Mouse (Mus musculus): ENCODE measurements around the gene Setdb1. TPM values are rescaled to one million over a fixed set of nuclear protein-coding genes. Genes with fewer than 3 reads are reported as not detected.

Gene Setdb1
- polyA plus RNA-seq, 1 experiment from 2014 or later, result 63.7 TPM

DNA sequence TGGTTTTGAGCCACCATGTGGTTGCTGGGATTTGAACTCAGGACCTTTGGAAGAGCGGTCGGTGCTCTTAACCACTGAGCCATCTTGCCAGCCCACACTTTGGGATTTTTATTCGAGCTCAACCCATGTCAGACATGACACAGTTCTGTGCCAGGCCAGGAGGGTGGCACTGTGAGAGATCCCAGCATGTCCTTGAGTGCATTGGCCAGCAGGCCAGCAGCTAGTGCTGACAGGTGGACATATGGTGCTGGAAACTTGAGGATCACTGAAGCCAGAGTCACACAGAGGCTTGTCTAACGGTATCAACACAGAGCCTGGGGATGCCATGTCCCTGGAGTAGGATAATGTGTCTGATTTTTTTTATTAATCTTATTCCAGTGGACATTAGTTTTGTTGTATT, 67.6 kb downstream of the Setdb1 start:
- 93% methylated on average over 4 of the region's 4 CpGs for WGBS
- H3K36me3 ChIP-seq, result peaks cover 74% of the 10 kb centered on the region

DNA sequence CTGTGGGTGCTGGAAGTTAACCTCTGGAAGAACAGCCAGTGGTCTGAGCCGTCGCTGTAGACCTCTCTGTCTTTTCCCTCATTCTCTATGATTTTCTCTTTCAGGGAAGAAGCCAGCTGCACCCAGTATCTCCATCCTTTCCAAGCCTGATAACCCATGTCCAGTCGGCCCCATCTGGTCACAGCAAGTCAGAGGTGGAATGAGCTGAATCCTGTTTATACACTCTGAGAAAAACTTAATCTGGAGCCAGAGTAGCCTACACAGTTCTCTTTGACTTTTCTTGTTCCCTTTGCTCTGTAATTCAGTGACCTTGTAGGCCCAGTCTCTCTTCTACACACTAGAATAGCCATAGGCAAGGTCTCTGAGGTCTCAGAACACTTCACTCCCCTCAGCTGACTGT, 69.5 kb downstream of the Setdb1 start:
- Histone ChIP-seq H3K4me1 (replicated peaks) (peaks cover 17% of the 10 kb centered on the region), H3K4me3 (replicated peaks) (no peak overlapping the region), H3K27me3 (no peaks in the 10 kb centered on the region), H3K9ac (replicated peaks) (no peak overlapping the region), H3K36me3 (peaks cover 56% of the 10 kb centered on the region), H3K9me3 (no peaks in the 10 kb centered on the region), H3K27ac (no peak overlapping the region), H3K4me2 (no peak overlapping the region)
- WGBS, result 94% methylated on average over 3 of the region's 3 CpGs
- ATAC-seq (ENCODE audit: insufficient number of reproducible peaks, insufficient read depth, low FRiP score, low TSS enrichment, low read depth), result no peak

More for the DNA sequence above, 67.6 kb downstream of the Setdb1 start:
- Histone ChIP-seq H3K4me1 (replicated peaks) (peaks cover 8% of the 10 kb centered on the region), H3K27me3 (no peaks in the 10 kb centered on the region), H3K4me2 (no peak overlapping the region), H3K4me3 (replicated peaks) (no peak overlapping the region), H3K27ac (no peak overlapping the region), H3K9me3 (no peaks in the 10 kb centered on the region), H3K9ac (replicated peaks) (no peak overlapping the region)
- no peak for ATAC-seq (ENCODE audit: insufficient number of reproducible peaks, insufficient read depth, low FRiP score, low TSS enrichment, low read depth)

DNA sequence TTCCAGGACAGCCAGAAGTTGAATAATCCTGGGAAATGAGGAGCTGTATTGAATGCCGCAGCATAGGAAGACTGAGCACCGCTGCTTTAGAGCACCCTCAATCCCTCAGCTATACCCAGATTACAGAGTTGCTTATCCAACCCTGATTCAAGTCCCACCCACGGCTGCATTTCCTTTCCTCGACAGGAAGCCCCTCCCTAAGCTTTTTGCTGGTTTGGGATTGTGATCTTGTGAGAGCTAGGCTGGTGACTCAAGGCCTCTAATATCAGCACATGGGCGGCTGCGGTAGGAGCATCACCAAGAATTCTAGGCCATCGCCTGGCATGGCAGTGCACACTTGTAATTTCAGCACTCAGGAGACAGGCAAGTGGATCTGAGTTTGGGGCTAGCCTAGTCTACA, 70.5 kb downstream of the Setdb1 start:
- no peaks in the 10 kb centered on the region for H3K27me3 ChIP-seq
- no peak overlapping the region for H3K4me2 ChIP-seq
- no peak overlapping the region for H3K4me3 ChIP-seq (replicated peaks)
- no peak overlapping the region for H3K9ac ChIP-seq (replicated peaks)
- H3K36me3 ChIP-seq, result peaks cover 45% of the 10 kb centered on the region
- H3K9me3 ChIP-seq, result no peaks in the 10 kb centered on the region
- WGBS, result 86% methylated on average over 7 of the region's 7 CpGs
- H3K27ac ChIP-seq, result no peak overlapping the region
- no peak for ATAC-seq (ENCODE audit: insufficient number of reproducible peaks, insufficient read depth, low FRiP score, low TSS enrichment, low read depth)
- peaks cover 17% of the 10 kb centered on the region for H3K4me1 ChIP-seq (replicated peaks)

DNA sequence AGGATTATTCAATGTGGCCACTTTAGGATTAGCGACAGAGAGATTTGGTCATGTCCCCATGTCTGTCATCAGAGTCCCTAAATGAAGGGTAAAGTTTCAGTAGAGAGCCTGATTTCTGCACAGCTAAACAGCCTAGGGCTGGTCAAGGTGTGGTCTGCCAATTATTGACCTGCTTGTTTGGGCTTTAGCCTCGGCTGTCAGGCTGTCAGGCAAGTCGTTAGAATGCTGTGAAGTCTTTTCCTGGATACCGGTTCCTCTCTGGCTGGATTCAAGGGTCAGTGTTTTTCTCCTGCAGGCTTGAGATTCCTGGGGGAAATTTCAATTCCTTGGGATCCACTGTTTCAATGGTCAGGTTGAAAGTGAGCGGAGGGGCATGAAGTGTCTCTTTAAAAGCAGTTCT, 71.0 kb downstream of the Setdb1 start:
- H3K27ac ChIP-seq, result no peak overlapping the region
- H3K9me3 ChIP-seq, result no peaks in the 10 kb centered on the region
- no peak for ATAC-seq (ENCODE audit: insufficient number of reproducible peaks, insufficient read depth, low FRiP score, low TSS enrichment, low read depth)
- H3K36me3 ChIP-seq, result peaks cover 40% of the 10 kb centered on the region
- H3K27me3 ChIP-seq, result no peaks in the 10 kb centered on the region
- WGBS, result 60% methylated on average over 5 of the region's 5 CpGs
- H3K4me1 ChIP-seq (replicated peaks), result peaks cover 17% of the 10 kb centered on the region
- no peak overlapping the region for H3K4me3 ChIP-seq (replicated peaks)
- H3K4me2 ChIP-seq, result no peak overlapping the region
- no peak overlapping the region for H3K9ac ChIP-seq (replicated peaks)

DNA sequence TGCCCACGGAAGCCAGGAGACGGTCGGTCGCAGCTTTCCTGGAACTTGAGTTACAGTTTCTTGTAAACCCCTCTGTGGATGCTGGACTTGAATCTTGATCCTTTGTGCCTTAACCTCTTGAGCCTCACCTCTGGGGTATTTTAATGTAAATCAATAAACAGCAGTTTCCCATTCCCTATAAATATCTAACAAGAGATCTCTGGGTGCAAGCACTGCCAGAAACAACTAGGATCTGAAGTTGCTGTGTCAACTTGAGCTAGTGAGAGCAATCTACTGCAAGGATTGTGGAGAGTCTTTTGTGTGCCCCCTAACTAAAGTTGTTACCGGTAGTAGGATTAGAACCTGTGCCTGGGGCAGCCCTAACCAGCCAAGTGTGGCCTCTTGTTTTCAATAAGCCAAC, 71.6 kb downstream of the Setdb1 start:
- Histone ChIP-seq H3K27ac (no peak overlapping the region), H3K27me3 (no peaks in the 10 kb centered on the region), H3K9me3 (no peaks in the 10 kb centered on the region), H3K9ac (replicated peaks) (no peak overlapping the region), H3K4me2 (no peak overlapping the region), H3K36me3 (peaks cover 34% of the 10 kb centered on the region), H3K4me1 (replicated peaks) (peaks cover 20% of the 10 kb centered on the region), H3K4me3 (replicated peaks) (no peak overlapping the region)
- 93% methylated on average over 5 of the region's 5 CpGs for WGBS
- no peak for ATAC-seq (ENCODE audit: insufficient number of reproducible peaks, insufficient read depth, low FRiP score, low TSS enrichment, low read depth)

DNA sequence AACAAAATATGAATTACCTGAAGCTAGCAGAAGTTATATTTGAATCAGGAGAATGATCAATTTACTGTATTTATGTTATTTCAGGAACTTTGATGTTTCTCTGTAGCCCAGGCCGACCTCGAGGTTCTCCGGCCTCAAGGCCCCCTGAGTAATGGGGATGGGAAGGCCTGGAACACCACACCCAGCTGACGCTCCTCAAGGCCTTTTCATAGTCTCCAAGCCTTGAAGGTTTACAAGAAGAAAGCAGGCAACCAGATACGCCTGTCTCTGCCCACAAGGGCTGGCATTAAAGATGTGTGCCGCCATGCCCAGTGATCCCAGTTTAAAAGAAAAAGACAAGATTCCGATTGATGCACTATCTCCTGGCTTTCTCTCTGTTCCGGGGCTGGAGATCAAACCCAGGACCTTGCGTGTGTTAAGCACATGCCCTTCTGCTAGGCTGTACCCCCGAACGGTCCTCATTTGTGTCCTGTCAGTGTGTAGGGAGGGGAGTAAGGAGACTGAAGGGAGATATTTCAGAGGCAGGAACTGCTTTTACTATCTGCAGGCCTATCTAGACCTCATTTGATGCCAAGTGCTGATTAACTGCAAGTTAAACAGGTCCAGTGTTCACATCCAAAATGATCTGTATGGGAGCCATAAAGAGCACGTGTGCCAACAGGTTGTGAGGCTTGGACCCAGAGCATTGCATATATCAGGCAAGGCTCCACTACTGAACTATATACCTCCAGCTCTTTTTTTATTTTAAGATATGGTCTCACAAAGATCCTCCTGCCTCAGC, 72.3 kb downstream of the Setdb1 start:
- H3K27me3 ChIP-seq, result no peaks in the 10 kb centered on the region
- H3K9me3 ChIP-seq, result no peaks in the 10 kb centered on the region
- no peak overlapping the region for H3K9ac ChIP-seq (replicated peaks)
- peaks cover 27% of the 10 kb centered on the region for H3K36me3 ChIP-seq
- peaks cover 20% of the 10 kb centered on the region for H3K4me1 ChIP-seq (replicated peaks)
- 0 out of 2 replicates have a peak overlapping the region, but pooled peaks have one; percentile 73 for H3K4me3 ChIP-seq (replicated peaks)
- WGBS, result 89% methylated on average over 12 of the region's 12 CpGs
- ATAC-seq (ENCODE audit: insufficient number of reproducible peaks, insufficient read depth, low FRiP score, low TSS enrichment, low read depth), result no peak
- peak overlapping the region; percentile 79 for H3K4me2 ChIP-seq
- no peak overlapping the region; the same call in 1 of the 2 replicates for H3K27ac ChIP-seq

DNA sequence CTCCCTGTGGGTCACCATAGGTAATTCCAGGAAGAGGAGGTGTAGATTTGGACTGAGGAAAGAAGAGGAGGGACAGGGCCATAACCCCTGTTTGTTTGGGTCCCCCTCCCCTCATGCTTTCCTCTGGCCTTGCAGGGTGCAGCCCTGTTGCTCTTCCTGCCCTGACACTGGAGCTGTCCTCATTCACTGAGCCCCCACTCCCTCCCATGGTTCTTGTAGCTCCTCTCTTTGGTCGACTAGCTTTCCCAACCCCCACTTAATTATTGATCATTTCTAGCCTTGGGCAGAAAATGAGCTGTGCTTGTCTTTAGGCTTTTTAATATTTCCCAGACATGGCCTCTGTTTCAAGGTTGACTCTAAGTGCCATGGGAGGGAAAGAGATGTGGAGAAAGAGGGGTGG, 72.9 kb downstream of the Setdb1 start:
- peaks cover 20% of the 10 kb centered on the region for H3K4me1 ChIP-seq (replicated peaks)
- no peaks in the 10 kb centered on the region for H3K9me3 ChIP-seq
- peak overlapping the region; percentile 73 for H3K4me3 ChIP-seq (replicated peaks)
- no peak overlapping the region; the same call in 1 of the 2 replicates for H3K27ac ChIP-seq
- H3K36me3 ChIP-seq, result peaks cover 21% of the 10 kb centered on the region
- no peak for ATAC-seq (ENCODE audit: insufficient number of reproducible peaks, insufficient read depth, low FRiP score, low TSS enrichment, low read depth)
- peak overlapping the region; percentile 84 for H3K9ac ChIP-seq (replicated peaks)
- 8% methylated on average over 1 of the region's 1 CpGs for WGBS
- peak overlapping the region; percentile 79 for H3K4me2 ChIP-seq
- no peaks in the 10 kb centered on the region for H3K27me3 ChIP-seq

DNA sequence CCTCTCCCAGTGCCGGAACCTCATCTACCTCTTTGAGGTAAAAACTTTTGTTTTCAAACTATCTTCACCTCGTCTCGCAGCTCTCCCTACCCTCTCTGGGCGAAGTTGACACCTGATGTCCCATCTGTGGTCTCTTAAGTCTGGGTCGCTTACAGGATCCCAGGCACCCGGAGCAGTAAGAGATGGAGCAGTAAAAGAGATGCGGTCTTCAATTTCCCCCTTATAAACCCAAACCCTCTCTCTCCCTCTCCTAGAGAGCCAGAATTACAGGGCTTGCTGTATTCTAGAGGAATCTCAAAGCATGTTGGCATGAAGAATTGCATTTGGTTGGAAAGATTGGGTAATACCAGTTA, 73.4 kb downstream of the Setdb1 start:
- H3K4me3 ChIP-seq (replicated peaks), result peak overlapping the region; percentile 73

DNA sequence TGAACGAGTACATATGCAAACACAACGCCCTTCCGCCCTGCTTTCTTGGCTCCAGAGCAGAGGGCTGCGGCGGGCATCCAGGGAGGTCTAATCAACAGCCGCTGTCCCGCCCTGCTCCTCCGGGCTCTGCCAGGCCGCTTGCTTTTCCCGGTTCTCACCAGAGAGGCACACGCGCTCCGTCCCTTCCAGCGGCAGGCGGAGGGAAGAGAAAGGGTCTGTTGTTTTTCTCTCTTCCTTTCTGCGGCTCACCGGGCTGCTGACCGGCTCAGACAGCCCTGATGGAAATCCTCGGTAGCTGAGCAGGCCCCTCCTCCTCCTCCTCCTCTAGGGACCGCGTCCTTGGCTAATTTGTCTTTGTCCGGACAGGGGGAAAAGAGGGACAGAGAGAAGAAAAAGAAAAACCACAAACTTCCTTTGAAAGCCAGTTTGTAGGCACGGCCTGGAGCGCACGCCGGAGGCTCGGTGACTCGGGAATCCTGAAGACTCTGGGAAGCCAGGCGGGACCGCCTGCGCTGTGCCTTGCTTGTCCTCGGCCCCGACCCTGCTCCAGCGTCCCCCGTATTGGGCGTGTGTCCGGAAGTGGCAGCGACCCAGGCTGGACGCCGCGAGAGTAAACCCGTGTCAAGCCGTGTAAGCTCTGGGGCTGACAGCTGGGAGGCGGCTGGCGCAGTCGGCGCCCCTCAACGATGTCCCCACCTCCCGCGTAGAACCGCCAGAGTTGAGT, 74.0 kb downstream of the Setdb1 start:
- peaks cover 20% of the 10 kb centered on the region for H3K4me1 ChIP-seq (replicated peaks)
- peak overlapping the region; percentile 79 for H3K4me2 ChIP-seq
- H3K27ac ChIP-seq, result peak overlapping the region; percentile 96
- under 1% methylated on average over 49 of the region's 51 CpGs for WGBS
- peak overlapping the region; percentile 84 for H3K9ac ChIP-seq (replicated peaks)
- peaks cover 13% of the 10 kb centered on the region for H3K36me3 ChIP-seq
- peak overlapping the region; percentile 73 for H3K4me3 ChIP-seq (replicated peaks)
- no peaks in the 10 kb centered on the region for H3K9me3 ChIP-seq
- ATAC-seq (ENCODE audit: insufficient number of reproducible peaks, insufficient read depth, low FRiP score, low TSS enrichment, low read depth), result peak; percentile 45; the same call in 1 of the 2 replicates
- H3K27me3 ChIP-seq, result no peaks in the 10 kb centered on the region

More for the DNA sequence above, 73.4 kb downstream of the Setdb1 start:
- Histone ChIP-seq H3K4me1 (replicated peaks) (peaks cover 20% of the 10 kb centered on the region), H3K9ac (replicated peaks) (peak overlapping the region; percentile 84), H3K4me2 (peak overlapping the region; percentile 79), H3K9me3 (no peaks in the 10 kb centered on the region), H3K27me3 (no peaks in the 10 kb centered on the region), H3K36me3 (peaks cover 16% of the 10 kb centered on the region), H3K27ac (peak overlapping the region; percentile 96)
- under 1% methylated on average over 7 of the region's 7 CpGs for WGBS
- no peak for ATAC-seq (ENCODE audit: insufficient number of reproducible peaks, insufficient read depth, low FRiP score, low TSS enrichment, low read depth)

DNA sequence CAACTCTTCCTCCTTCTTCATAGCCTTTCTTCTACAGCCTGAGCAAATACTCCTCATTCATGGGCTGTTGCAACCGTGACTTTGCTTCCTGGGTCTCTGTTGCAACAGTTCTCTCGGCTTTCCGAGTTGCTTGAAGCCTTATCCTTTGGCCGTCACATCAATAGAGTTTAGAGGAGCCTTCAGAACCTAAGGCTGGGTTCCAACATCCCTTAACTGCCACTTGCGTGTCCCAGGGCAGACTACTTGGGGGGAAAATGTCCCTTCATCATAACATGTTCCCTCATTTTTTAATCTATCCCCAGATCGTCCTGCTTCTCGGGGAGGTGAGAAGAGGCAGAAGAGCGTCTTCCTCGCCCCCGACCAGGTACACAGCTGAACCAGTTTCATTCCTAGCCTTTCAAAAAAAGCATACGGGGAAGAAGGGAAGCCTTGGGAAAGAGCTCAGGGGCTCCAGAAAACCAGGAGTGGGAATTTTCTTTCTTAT, 74.6 kb downstream of the Setdb1 start:
- Histone ChIP-seq H3K4me2 (peak overlapping the region; percentile 79), H3K4me1 (replicated peaks) (peaks cover 20% of the 10 kb centered on the region), H3K27me3 (no peaks in the 10 kb centered on the region), H3K36me3 (peaks cover 9% of the 10 kb centered on the region; the same call in 1 of the 2 replicates), H3K9ac (replicated peaks) (peak overlapping the region; percentile 84), H3K4me3 (replicated peaks) (peak overlapping the region; percentile 73), H3K9me3 (no peaks in the 10 kb centered on the region), H3K27ac (peak overlapping the region; percentile 96)
- no peak for ATAC-seq (ENCODE audit: insufficient number of reproducible peaks, insufficient read depth, low FRiP score, low TSS enrichment, low read depth)
- 2% methylated on average over 11 of the region's 11 CpGs for whole genome bisulfite sequencing

All from limb, embryonic 12.5 days (tissue).